In genomic region chr12:27235748-27236147, GRCm38 (mm10) we compare ENCODE assay signal across 18 mouse cellular contexts.
DNase-seq lines count a peak whose midpoint lies in the region; ATAC-seq and TF ChIP-seq lines count a peak whose summit lies in the region.
"Had no signal": no experiment of that assay in that cellular context is flagged by ENCODE, and none has a peak within 500 bp of the region (broad histone marks: within the 10 kb centered on the region; RNA-seq: fewer than 3 reads in every experiment).

No protein-coding gene starts in this region.

- H3K4me1 ChIP-seq in lung, embryonic 16.5 days (replicated peaks; ENCODE audit: control insufficient read depth, insufficient read depth, low read length), result no peaks in the 10 kb centered on the region
- no peaks in the 10 kb centered on the region for H3K4me1 ChIP-seq in embryonic facial prominence, embryonic 10.5 days
- no peaks in the 10 kb centered on the region for H3K4me1 ChIP-seq in embryonic facial prominence, embryonic 11.5 days (ENCODE audit: control insufficient read depth, insufficient read depth, low read length)
- no peaks in the 10 kb centered on the region for H3K4me1 ChIP-seq in limb, embryonic 10.5 days
- H3K4me1 ChIP-seq: forebrain, embryonic 13.5 days; heart, embryonic 12.5 days had no signal

- no peak overlapping the region for H3ac ChIP-seq in myocyte (ENCODE audit: control insufficient read depth, insufficient read length)

- ATAC-seq in lung, embryonic 16.5 days (ENCODE audit: low read depth), result peak; percentile 38; the same call in 1 of the 2 replicates
- no peak for ATAC-seq in embryonic facial prominence, embryonic 11.5 days (replicated peaks; ENCODE audit: insufficient number of reproducible peaks, low FRiP score, low TSS enrichment, low read depth)
- ATAC-seq in inflammation-experienced regulatory T-cells, adult 6 months, result no peak
- ATAC-seq: forebrain, embryonic 13.5 days; forebrain, postnatal 0 days; hindbrain, embryonic 16.5 days had no signal

- no peak for DNase-seq in lung, postnatal 14 days
- DNase-seq in embryonic facial prominence, embryonic 10.5 days (ENCODE audit: low spot score), result peak; percentile 20
- DNase-seq in embryonic facial prominence, embryonic 11.5 days (ENCODE audit: low spot score), result peak; percentile 22
- DNase-seq in limb, embryonic 10.5 days (ENCODE audit: low spot score), result no peak
- DNase-seq: adrenal gland, adult 8-10 months; adrenal gland, postnatal 36 days; cerebellum, adult 11 months; cerebellum, adult 8-10 months; cerebellum, postnatal 14 days; forebrain, postnatal 0 days; gastrocnemius, adult 2 months; gastrocnemius, postnatal 25 days had no signal

- WGBS in lung, embryonic 16.5 days, result 50% methylated on average over 1 of the region's 1 CpGs
- WGBS in embryonic facial prominence, embryonic 10.5 days, result 57% methylated on average over 1 of the region's 1 CpGs
- 55% methylated on average over 1 of the region's 1 CpGs for WGBS in embryonic facial prominence, embryonic 11.5 days
- 80% methylated on average over 1 of the region's 1 CpGs for WGBS in limb, embryonic 10.5 days

- no peak for TF ChIP-seq POLR2A in myocyte (IDR thresholded peaks at IDR 0.05; ENCODE audit: insufficient read length, low read depth)

- H3K36me3 ChIP-seq in lung, embryonic 16.5 days (ENCODE audit: control insufficient read depth, insufficient read depth, low read length), result no peaks in the 10 kb centered on the region
- no peaks in the 10 kb centered on the region for H3K36me3 ChIP-seq in embryonic facial prominence, embryonic 10.5 days (replicated peaks)
- H3K36me3 ChIP-seq in embryonic facial prominence, embryonic 11.5 days (replicated peaks; ENCODE audit: control insufficient read depth, insufficient read depth, low read depth, low read length), result no peaks in the 10 kb centered on the region
- H3K36me3 ChIP-seq in myocyte (ENCODE audit: control insufficient read depth, insufficient read depth), result no peaks in the 10 kb centered on the region
- H3K36me3 ChIP-seq in limb, embryonic 10.5 days, result no peaks in the 10 kb centered on the region
- H3K36me3 ChIP-seq: heart, embryonic 12.5 days had no signal

- no peak overlapping the region for H3K4me3 ChIP-seq in lung, embryonic 16.5 days (ENCODE audit: low read length)
- H3K4me3 ChIP-seq in embryonic facial prominence, embryonic 10.5 days, result no peak overlapping the region
- no peak overlapping the region for H3K4me3 ChIP-seq in embryonic facial prominence, embryonic 11.5 days (ENCODE audit: low read depth, low read length)
- H3K4me3 ChIP-seq in myocyte, result no peak overlapping the region
- H3K4me3 ChIP-seq in limb, embryonic 10.5 days, result no peak overlapping the region
- H3K4me3 ChIP-seq: forebrain, embryonic 13.5 days; gastrocnemius, adult 2 months; heart, embryonic 12.5 days had no signal

- H3K27me3 ChIP-seq in lung, embryonic 16.5 days (ENCODE audit: control insufficient read depth, insufficient read depth, low read depth, low read length), result no peaks in the 10 kb centered on the region
- no peaks in the 10 kb centered on the region for H3K27me3 ChIP-seq in embryonic facial prominence, embryonic 10.5 days (replicated peaks; ENCODE audit: low read depth, poor library complexity, severe bottlenecking)
- no peaks in the 10 kb centered on the region for H3K27me3 ChIP-seq in embryonic facial prominence, embryonic 11.5 days (ENCODE audit: control insufficient read depth, insufficient read depth, low read length)
- no peaks in the 10 kb centered on the region for H3K27me3 ChIP-seq in myocyte (ENCODE audit: control insufficient read depth, insufficient read depth, insufficient read length)
- no peaks in the 10 kb centered on the region for H3K27me3 ChIP-seq in limb, embryonic 10.5 days (ENCODE audit: low read depth, poor library complexity, severe bottlenecking)
- H3K27me3 ChIP-seq: forebrain, embryonic 13.5 days; heart, embryonic 12.5 days had no signal

- H3K9ac ChIP-seq in lung, embryonic 16.5 days (ENCODE audit: low read length), result no peak overlapping the region
- no peak overlapping the region for H3K9ac ChIP-seq in embryonic facial prominence, embryonic 11.5 days (replicated peaks; ENCODE audit: low read length)
- H3K9ac ChIP-seq: forebrain, embryonic 13.5 days; forebrain, postnatal 0 days; heart, embryonic 12.5 days had no signal

- H3K27ac ChIP-seq in lung, embryonic 16.5 days (ENCODE audit: low read length), result no peak overlapping the region
- H3K27ac ChIP-seq in embryonic facial prominence, embryonic 10.5 days (replicated peaks), result no peak overlapping the region
- H3K27ac ChIP-seq in embryonic facial prominence, embryonic 11.5 days (replicated peaks; ENCODE audit: low read depth, low read length), result no peak overlapping the region
- no peak overlapping the region for H3K27ac ChIP-seq in limb, embryonic 10.5 days
- H3K27ac ChIP-seq: forebrain, embryonic 13.5 days; gastrocnemius, adult 2 months had no signal

- H3K79me2 ChIP-seq in myocyte (ENCODE audit: control insufficient read depth, insufficient read depth), result no peaks in the 10 kb centered on the region

- no peaks in the 10 kb centered on the region for H3K9me3 ChIP-seq in lung, embryonic 16.5 days (ENCODE audit: control insufficient read depth, low read length)
- H3K9me3 ChIP-seq in embryonic facial prominence, embryonic 10.5 days, result no peaks in the 10 kb centered on the region
- H3K9me3 ChIP-seq in embryonic facial prominence, embryonic 11.5 days (replicated peaks; ENCODE audit: control insufficient read depth, low read length), result no peaks in the 10 kb centered on the region
- H3K9me3 ChIP-seq in limb, embryonic 10.5 days (replicated peaks), result no peaks in the 10 kb centered on the region
- H3K9me3 ChIP-seq: forebrain, embryonic 13.5 days; heart, embryonic 12.5 days had no signal

- no peak overlapping the region for H3K4me2 ChIP-seq in lung, embryonic 16.5 days (ENCODE audit: low read depth, low read length)
- H3K4me2 ChIP-seq in embryonic facial prominence, embryonic 11.5 days (ENCODE audit: low read depth, low read length), result no peak overlapping the region
- no peak overlapping the region for H3K4me2 ChIP-seq in myocyte (ENCODE audit: low read depth)
- H3K4me2 ChIP-seq: forebrain, embryonic 13.5 days; heart, embryonic 12.5 days had no signal

TF ChIP-seq in myocyte, 11 proteins besides CTCF, POLR2A, EP300 and RAD21:
- no peak for TF ChIP-seq POLR2AphosphoS2 (IDR thresholded peaks at IDR 0.05; ENCODE audit: insufficient read length, low read depth)
- TF ChIP-seq MAX (IDR thresholded peaks at IDR 0.05; ENCODE audit: low read depth), result no peak
- no peak for TF ChIP-seq CEBPB (IDR thresholded peaks at IDR 0.05; ENCODE audit: insufficient read depth, poor library complexity, severe bottlenecking)
- TF ChIP-seq SRF (IDR thresholded peaks at IDR 0.05; ENCODE audit: control insufficient read depth, insufficient read length, low read depth), result no peak
- no peak for TF ChIP-seq E2F4 (IDR thresholded peaks at IDR 0.05; ENCODE audit: insufficient read depth)
- peak in 1 of 3 experiments; percentile 51 for TF ChIP-seq MYOD1 (IDR thresholded peaks at IDR 0.05; ENCODE audit: control insufficient read depth in 1 of 3, insufficient read length in 2 of 3, low read depth in 2 of 3)
- no peak for TF ChIP-seq TCF12 (IDR thresholded peaks at IDR 0.05; ENCODE audit: insufficient read depth, poor library complexity, severe bottlenecking)
- peak in 1 of 3 experiments; percentile 81 for TF ChIP-seq MYOG (IDR thresholded peaks at IDR 0.05; ENCODE audit: control insufficient read depth in 1 of 3, insufficient read depth in 1 of 3, insufficient read length in 2 of 3, low read depth in 2 of 3)
- TF ChIP-seq TCF3 (IDR thresholded peaks at IDR 0.05; ENCODE audit: insufficient read length, low read depth), result peak; percentile 38
- no peak for TF ChIP-seq REST (IDR thresholded peaks at IDR 0.05; ENCODE audit: insufficient read depth, insufficient read length)
- no peak for TF ChIP-seq USF1 (IDR thresholded peaks at IDR 0.05; ENCODE audit: low read depth)

Comparison
In these comparisons a context has a peak if more than half of its experiments do, and no peak if none do; other contexts are left out.
1. DNase-seq: peak in embryonic facial prominence, embryonic 10.5 days (single experiment) and embryonic facial prominence, embryonic 11.5 days (single experiment); none in lung, postnatal 14 days (single experiment) and limb, embryonic 10.5 days (single experiment).